Mouse (Mus musculus) liver, embryonic 14.5 days (tissue): ENCODE measurements at regions not wholly inside any gene's neighbourhood (a gene's known extent, or its start where the extent isn't known, plus 50 kb on each side); places are given as distances from the start of the nearest gene placed in this dataset.

Experiments
- ATAC-seq: fragments of 200-750 bp; cut with Nextera tagmentation; 2 replicates; pipeline ENCODE4 v1.8.0; 2017; ENCODE audit warnings: moderate number of reproducible peaks, mild to moderate bottlenecking, moderate library complexity; ENCODE audit not compliant: insufficient read depth
- DNase-seq, 3 experiments: peaks; one replicate each; pipeline ENCODE4 v3.0.0-alpha.2; 2012 to 2013; ENCODE audit warnings: low read depth in 3 of 3, low spot score in 3 of 3
- H3K27ac ChIP-seq: fragments of 300-500 bp; sonication (generic); 2 replicates; pipeline ENCODE4 v1.5.1; 2014; ENCODE audit warnings: moderate library complexity, mild to moderate bottlenecking, control low read depth, inconsistent platforms
- H3K27me3 ChIP-seq: fragments of 300-500 bp; sonication (generic); 2 replicates; pipeline ENCODE4 v1.6.1; 2014; ENCODE audit warnings: mild to moderate bottlenecking, low read length, moderate library complexity; ENCODE audit not compliant: control insufficient read depth, insufficient read depth
- H3K36me3 ChIP-seq: fragments of 300-500 bp; sonication (generic); replicated peaks from 2 replicates; pipeline ENCODE4 v1.6.1; 2014; ENCODE audit warnings: low read depth; ENCODE audit not compliant: control insufficient read depth, insufficient read depth
- H3K4me1 ChIP-seq, 2 experiments: fragments of 200-500 bp in 1 of 2; fragments of 300-500 bp in 1 of 2; sonication (generic) in 1 of 2; replicated peaks; 2 replicates each; pipeline ENCODE4 v1.6.1; 2012 to 2014; ENCODE audit warnings: antibody characterized with exemption in 1 of 2, inconsistent platforms in 1 of 2, low read length in 1 of 2; ENCODE audit not compliant: control insufficient read depth in 2 of 2, insufficient read depth in 2 of 2
- H3K4me2 ChIP-seq: fragments of 300-500 bp; sonication (generic); 2 replicates; pipeline ENCODE4 v1.6.1; 2014; ENCODE audit warnings: low read depth, mild to moderate bottlenecking, control low read depth, moderate library complexity
- H3K4me3 ChIP-seq, 2 experiments: fragments of 200-500 bp in 1 of 2; fragments of 300-500 bp in 1 of 2; sonication (generic) in 1 of 2; 2 replicates each; pipeline ENCODE4 v1.5.1; 2012 to 2014; ENCODE audit warnings: low read depth in 2 of 2, low read length in 2 of 2, mild to moderate bottlenecking in 2 of 2, control low read depth in 1 of 2, inconsistent platforms in 1 of 2, moderate library complexity in 1 of 2; ENCODE audit not compliant: insufficient read depth in 1 of 2
- H3K9ac ChIP-seq: fragments of 300-500 bp; sonication (generic); replicated peaks from 2 replicates; pipeline ENCODE4 v1.6.1; 2014; ENCODE audit warnings: mild to moderate bottlenecking, control low read depth, moderate library complexity
- H3K9me3 ChIP-seq: fragments of 300-500 bp; sonication (generic); 2 replicates; pipeline ENCODE4 v1.6.1; 2016; ENCODE audit warnings: low read length, mixed read lengths; ENCODE audit not compliant: control insufficient read depth
- CTCF ChIP-seq: IDR thresholded peaks from 2 replicates; pipeline ENCODE4 v1.5.1; 2016; ENCODE audit warnings: antibody characterized with exemption, low read depth, control low read depth
- EP300 ChIP-seq: IDR thresholded peaks from 2 replicates; pipeline ENCODE4 v1.6.1; 2016; ENCODE audit warnings: antibody characterized with exemption, low read depth
- WGBS: fragments of 180-500 bp; shearing (Covaris S2); extraction: QIAGEN DNeasy Blood & Tissue Kit; methylation state at CpG from one replicate; pipeline ENCODE4 v1.1.7; 2014; ENCODE audit not compliant: insufficient replicate concordance; 5-methylcytosine and 5-hydroxymethylcytosine counted together

DNA sequence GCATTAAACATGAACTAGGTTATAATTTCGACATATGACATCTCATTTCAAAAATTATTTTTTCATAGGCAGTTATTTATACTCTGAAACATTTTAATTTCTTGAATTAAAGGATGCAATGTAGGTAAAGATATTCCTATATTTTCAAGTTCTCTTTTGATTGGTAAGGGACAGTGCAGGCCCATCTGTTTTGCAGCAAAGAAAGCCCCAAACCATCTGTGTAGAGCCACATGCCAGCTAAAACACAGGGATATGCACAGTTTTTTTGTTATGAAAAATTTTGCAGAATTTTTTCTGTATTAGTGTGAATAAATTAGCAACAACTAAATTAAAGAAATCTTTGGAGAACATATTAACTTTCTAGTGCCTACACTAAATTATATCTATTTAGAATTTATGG, 567.3 kb downstream of the Prkd1 start:
- no peak for DNase-seq
- Histone ChIP-seq H3K9me3 (no peaks in the 10 kb centered on the region), H3K4me1 (no peaks in the 10 kb centered on the region), H3K27ac (no peak overlapping the region), H3K9ac (no peak overlapping the region), H3K36me3 (no peaks in the 10 kb centered on the region), H3K27me3 (no peaks in the 10 kb centered on the region), H3K4me3 (no peak overlapping the region), H3K4me2 (no peak overlapping the region)
- TF ChIP-seq EP300 (no peak), CTCF (no peak)
- no peak for ATAC-seq
- WGBS, result 28% methylated on average over 1 of the region's 1 CpGs

DNA sequence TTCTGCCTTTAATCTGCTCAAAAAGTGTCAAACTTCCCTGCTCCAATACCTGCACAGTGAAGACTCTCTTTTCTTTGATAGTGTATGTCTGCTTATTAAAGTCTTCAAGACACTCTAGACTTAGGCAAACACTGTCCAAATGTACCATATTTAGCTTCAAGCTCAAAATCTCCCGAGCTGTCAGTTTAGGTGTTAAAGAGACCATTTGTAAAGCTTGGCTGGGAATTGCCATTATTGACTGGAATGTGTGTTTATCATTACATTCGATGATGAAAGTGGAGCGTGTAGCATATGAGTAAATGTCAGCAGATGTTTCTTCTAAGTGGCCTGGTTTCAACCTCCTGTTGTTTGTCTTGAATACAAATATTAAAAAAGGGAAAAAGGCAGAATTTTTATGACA, 564.4 kb downstream of the Prkd1 start:
- Histone ChIP-seq H3K4me1 (no peaks in the 10 kb centered on the region), H3K9me3 (no peaks in the 10 kb centered on the region), H3K27me3 (no peaks in the 10 kb centered on the region), H3K27ac (no peak overlapping the region), H3K4me2 (no peak overlapping the region), H3K36me3 (no peaks in the 10 kb centered on the region), H3K4me3 (no peak overlapping the region), H3K9ac (no peak overlapping the region)
- WGBS, result 60% methylated on average over 3 of the region's 3 CpGs
- TF ChIP-seq EP300, result no peak
- no peak for TF ChIP-seq CTCF
- ATAC-seq (no peak), DNase-seq (no peak)

DNA sequence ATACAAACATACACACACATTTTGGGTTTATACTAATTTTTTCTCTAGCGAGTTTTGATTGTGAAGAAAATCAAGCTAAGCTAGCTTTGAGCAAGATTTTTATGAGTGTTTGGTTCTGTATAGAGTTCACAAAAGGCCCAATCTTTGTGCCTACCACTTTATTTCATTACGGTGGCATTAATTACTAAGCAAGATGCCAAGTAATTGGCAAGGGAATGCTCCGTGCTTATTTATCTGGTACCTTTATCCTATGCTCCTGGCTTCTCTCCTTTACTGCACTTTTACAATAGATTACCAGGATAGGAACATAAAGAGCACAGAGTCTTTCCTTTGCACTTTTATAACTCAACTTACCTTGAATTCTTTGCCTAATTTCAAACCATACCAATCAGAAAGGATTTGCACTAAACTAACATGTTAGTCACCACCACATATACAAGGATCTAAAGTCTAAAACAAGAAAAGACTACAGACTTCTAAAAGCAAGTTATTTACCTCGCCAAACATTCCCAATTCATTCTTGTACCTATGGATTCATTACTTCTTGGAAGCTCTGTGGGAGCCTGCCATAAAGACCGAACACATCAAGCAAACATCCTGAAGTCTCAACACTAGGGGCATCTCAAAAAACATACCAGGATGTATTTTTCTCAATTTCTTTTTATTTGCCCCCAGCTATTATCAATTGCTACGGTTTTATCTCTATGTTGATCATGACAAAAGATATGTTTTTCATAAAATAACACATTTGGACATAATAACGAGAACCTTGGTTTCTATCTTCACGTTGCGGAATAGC, 537.5 kb downstream of the Prkd1 start:
- Histone ChIP-seq H3K27me3 (no peaks in the 10 kb centered on the region), H3K4me2 (no peak overlapping the region), H3K9ac (no peak overlapping the region), H3K36me3 (no peaks in the 10 kb centered on the region), H3K9me3 (no peaks in the 10 kb centered on the region), H3K4me1 (no peaks in the 10 kb centered on the region), H3K4me3 (no peak overlapping the region), H3K27ac (no peak overlapping the region)
- DNase-seq (no peak), ATAC-seq (no peak)
- TF ChIP-seq EP300 (no peak), CTCF (no peak)
- 63% methylated on average over 9 of the region's 9 CpGs for WGBS

DNA sequence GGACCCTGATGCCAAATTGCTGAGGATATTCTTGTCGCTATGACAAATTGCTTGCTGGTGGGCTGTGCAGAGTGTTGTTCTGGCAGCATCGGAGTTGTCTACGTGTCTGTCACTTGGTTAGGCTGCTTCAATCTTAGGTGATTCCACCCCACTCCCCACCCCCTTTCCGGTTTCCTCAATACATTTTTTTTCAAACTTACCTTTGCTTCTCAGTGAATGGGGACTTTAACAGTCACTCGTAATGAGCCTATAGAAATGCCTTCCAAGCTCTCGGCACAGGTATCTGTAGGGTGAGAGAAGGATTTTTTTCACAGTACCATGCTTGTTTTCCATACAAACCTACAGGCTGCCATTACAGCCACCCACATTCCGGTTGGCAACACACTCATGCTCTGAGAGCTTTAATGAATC, 536.8 kb downstream of the Prkd1 start:
- WGBS, result 69% methylated on average over 7 of the region's 7 CpGs
- Histone ChIP-seq H3K9me3 (no peaks in the 10 kb centered on the region), H3K27me3 (no peaks in the 10 kb centered on the region), H3K27ac (no peak overlapping the region), H3K4me2 (no peak overlapping the region), H3K4me3 (no peak overlapping the region), H3K4me1 (no peaks in the 10 kb centered on the region), H3K9ac (no peak overlapping the region), H3K36me3 (no peaks in the 10 kb centered on the region)
- no peak for TF ChIP-seq CTCF
- TF ChIP-seq EP300, result no peak
- DNase-seq (no peak), ATAC-seq (no peak)

DNA sequence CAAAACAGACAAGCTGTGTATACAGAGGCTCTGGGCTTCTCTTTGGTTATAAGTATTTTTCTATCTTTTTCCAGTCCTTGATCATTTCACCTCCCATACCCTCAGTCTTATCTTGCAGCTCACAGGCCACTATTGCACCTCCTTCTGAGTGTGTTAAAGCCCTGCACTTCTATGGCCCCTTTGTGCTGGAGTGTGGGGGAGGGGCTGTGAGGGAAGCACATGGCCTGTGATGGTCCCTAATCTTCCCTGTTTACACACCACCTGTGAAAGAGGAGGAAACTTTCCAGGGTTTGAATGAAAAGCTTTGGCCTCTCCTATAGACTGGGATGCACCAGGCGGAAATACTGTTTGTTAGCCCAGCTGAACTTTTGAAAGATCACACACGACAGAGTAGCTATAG, 533.0 kb downstream of the Prkd1 start:
- ATAC-seq, result no peak

More for the DNA sequence above, 533.0 kb downstream of the Prkd1 start:
- Histone ChIP-seq H3K27me3 (no peaks in the 10 kb centered on the region), H3K4me2 (no peak overlapping the region), H3K27ac (no peak overlapping the region), H3K4me3 (no peak overlapping the region), H3K9ac (no peak overlapping the region), H3K9me3 (no peaks in the 10 kb centered on the region), H3K4me1 (no peaks in the 10 kb centered on the region), H3K36me3 (no peaks in the 10 kb centered on the region)
- 35% methylated on average over 2 of the region's 2 CpGs for WGBS
- DNase-seq, result no peak
- no peak for TF ChIP-seq CTCF
